Mouse (Mus musculus) hematopoietic stem cell, adult 5-6 weeks (primary cell): Measurements from ENCODE around the gene Olfr348. TPM values are rescaled to one million over a fixed set of nuclear protein-coding genes. Genes with fewer than 3 reads are reported as not detected.

Source experiments
- ATAC-seq, 2 experiments: fragments of 125-278 bp in 1 of 2; replicated peaks in 1 of 2; 2 replicates each; pipeline ENCODE4 v1.8.0; 2016 to 2017; ENCODE audit warnings: inconsistent platforms in 2 of 2, mild to moderate bottlenecking in 2 of 2, moderate number of reproducible peaks in 2 of 2, low read depth in 1 of 2, moderate TSS enrichment in 1 of 2; ENCODE audit not compliant: low FRiP score in 2 of 2, poor library complexity in 2 of 2, severe bottlenecking in 2 of 2, insufficient read depth in 1 of 2, low TSS enrichment in 1 of 2
- total RNA-seq: library from RNA; stranded (forward); fragments of 172-1452, 232-1000 nt; gene quantifications from 2 replicates; pipeline ENCODE4 v1.2.3, GENCODE M21; 2017

Gene Olfr348
- not detected in 2 replicates for total RNA-seq

DNA sequence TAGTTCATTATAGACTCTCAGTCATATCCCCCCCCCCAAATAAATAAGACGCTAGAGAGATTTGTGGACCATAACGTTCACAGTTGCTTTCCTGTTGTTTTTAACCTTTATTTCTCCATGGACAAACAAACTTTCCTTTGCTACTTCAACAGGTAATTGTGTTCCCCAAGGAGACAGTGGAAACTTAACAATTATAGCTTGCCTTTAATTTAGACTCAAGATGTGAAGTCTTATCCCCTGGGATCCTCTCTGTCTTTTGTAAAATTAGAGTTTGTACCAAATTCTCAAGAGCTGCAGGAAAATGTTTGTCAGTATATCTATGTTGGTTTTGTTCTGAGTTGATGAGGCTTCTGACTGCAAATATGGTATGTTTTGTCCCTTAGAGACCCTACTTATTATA, at the start of gene Olfr348:
TSS of gene Olfr348 (plus strand) at position 301 of the 400 bp plus-strand sequence.
- ATAC-seq, result no peak

DNA sequence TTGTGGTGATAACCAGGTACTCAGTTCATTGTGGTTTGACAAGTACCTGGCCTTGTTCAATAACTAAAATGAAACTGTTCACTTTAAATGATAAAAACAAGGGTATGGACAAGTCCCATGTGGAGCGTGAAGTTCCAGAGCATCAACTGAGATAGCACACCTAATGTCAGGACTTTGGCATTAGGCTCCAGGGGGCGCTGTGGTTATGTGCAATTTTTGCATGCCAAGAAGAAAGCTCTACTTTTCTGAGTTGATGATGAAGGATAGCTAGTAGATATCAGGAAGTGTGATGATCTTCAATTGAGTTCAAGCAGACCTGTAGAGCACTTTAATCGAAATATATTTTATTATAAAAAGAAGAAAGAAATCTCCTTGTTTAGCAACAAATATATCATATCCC, 47.9 kb upstream of the Olfr348 start:
- no peak for ATAC-seq

DNA sequence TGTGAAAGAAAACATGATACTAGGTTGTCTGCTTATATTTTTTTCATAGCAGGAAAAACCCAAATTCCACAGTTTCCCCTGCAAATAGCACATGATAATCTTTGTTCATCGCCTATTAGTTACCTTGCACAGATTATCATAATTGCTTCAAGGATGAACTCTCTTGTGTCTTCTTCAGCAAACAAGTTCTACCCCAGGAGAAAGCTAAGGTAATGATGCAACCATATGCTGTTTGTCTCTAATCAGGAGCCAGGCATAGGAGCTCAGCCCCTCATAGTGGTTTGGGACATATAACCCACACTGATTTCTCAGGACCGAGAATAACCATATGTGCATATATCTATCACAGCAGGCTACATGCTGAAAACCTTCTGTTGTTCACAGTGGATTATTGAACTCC, 6.2 kb downstream of the Olfr348 start, which contains the start of gene Olfr50:
TSS of gene Olfr50 (plus strand) at position 301 of the 400 bp plus-strand sequence.
- ATAC-seq, result no peak

- no peak for ATAC-seq
Measured at GRCm38 (mm10) chr2:36816932-36817331, 32.9 kb downstream of the Olfr348 start, which contains the start of gene Olfr3. Gene Olfr3 (minus strand): TSS chr2:36817032.

Other genes with a start within 250 kb of the Olfr348 start
- not detected in 2 replicates for gene Olfr344, start 217.6 kb upstream of the Olfr348 start, total RNA-seq
- gene Olfr345, start 144.2 kb upstream of the Olfr348 start, total RNA-seq, result not detected in 2 replicates
- gene Olfr346, start 98.5 kb upstream of the Olfr348 start, total RNA-seq, result not detected in 2 replicates
- gene Olfr347, start 52.4 kb upstream of the Olfr348 start, total RNA-seq, result not detected in 2 replicates
- not detected in 2 replicates for gene Olfr50, start 6.3 kb downstream of the Olfr348 start, total RNA-seq
- not detected in 2 replicates for gene Olfr3, start 32.8 kb downstream of the Olfr348 start, total RNA-seq
- gene Olfr350, start 62.0 kb downstream of the Olfr348 start, total RNA-seq, result not detected in 2 replicates
- not detected in 2 replicates for gene Olfr351, start 78.4 kb downstream of the Olfr348 start, total RNA-seq
- not detected in 2 replicates for gene Olfr352, start 84.2 kb downstream of the Olfr348 start, total RNA-seq
- gene Olfr353, start 108.7 kb downstream of the Olfr348 start, total RNA-seq, result not detected in 2 replicates
- gene Olfr354, start 121.4 kb downstream of the Olfr348 start, total RNA-seq, result not detected in 2 replicates
- not detected in 2 replicates for gene Olfr355, start 144.6 kb downstream of the Olfr348 start, total RNA-seq
- gene Olfr356, start 152.8 kb downstream of the Olfr348 start, total RNA-seq, result not detected in 2 replicates
- gene Olfr357, start 209.6 kb downstream of the Olfr348 start, total RNA-seq, result not detected in 2 replicates
- not detected in 2 replicates for gene Olfr358, start 225.1 kb downstream of the Olfr348 start, total RNA-seq